Mouse (Mus musculus): ENCODE data around the gene Casp6. TPM values are rescaled to one million over a fixed set of nuclear protein-coding genes. Genes with fewer than 3 reads are reported as not detected.

The Casp6 gene
- polyA plus RNA-seq (2014; fragmentation: Nextera tagmentation; extraction: Ambion mirVana) = 25.0 and 25.3 TPM in 2 replicates

DNA sequence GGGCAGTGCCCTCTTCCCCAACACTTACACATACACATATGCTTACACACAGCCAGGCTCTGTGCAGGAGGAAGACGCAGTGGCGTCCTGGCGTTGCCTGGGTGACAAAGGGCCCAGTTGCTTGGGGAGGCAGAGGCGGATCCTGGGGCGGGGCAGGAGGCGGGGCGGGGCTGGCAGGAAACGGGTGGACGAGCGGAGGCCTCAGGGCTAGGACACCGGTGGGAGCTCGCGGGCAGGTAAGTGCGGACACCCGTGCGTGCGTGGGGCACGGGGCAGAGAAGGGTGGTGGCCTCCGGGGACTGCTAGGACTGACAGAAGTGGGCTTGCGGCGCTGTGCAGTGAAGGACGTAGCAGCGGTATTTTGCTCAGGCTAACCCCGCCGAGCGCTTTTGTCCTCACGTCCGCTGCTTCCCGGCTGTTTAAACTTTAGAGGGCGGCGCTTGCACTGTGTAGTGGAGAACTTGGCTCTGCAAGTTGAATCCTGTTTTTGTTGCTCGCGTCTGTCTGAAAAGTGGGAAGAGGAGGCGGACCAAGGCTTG is at the start of gene Casp6:
Gene Casp6 (plus strand): TSS at position 155 of the 539 bp plus-strand sequence.
- no peak within 1 kb of the TSS for H3K27ac ChIP-seq
- WGBS = 0% methylated on average over 34 of the region's 34 CpGs

DNA sequence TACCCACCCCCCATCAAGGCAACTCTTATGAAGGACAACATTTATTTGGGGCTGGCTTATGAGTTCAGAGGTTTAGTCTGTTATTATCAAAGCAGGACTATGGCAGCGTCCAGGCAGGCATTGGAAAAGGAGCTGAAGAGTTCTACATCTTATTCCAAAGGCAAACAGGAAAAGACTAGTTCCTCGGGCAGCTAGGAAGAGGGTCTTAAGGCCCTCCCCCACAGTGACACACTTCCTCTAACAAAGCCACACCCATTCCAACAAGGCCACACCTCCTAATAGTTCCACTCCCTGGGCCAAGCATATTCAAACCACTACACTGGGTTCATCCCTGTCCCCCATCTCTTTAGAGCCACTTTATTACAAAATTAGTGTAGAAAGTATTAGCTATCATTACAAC is 38.6 kb upstream of the Casp6 start:
- H3K9me3 ChIP-seq (ENCODE audit: control insufficient read depth, low read length) = no peaks in the 10 kb centered on the region
- no peak for ATAC-seq (ENCODE audit: low FRiP score)
- H3K4me2 ChIP-seq (replicated peaks) = no peak overlapping the region
- H3K4me1 ChIP-seq (replicated peaks; ENCODE audit: control insufficient read depth, insufficient read depth, low read length) = no peaks in the 10 kb centered on the region
- no peak for DNase-seq (ENCODE audit: low spot score)
- H3K27me3 ChIP-seq (ENCODE audit: control insufficient read depth, insufficient read depth, low read length) = no peaks in the 10 kb centered on the region
- no peaks in the 10 kb centered on the region for H3K36me3 ChIP-seq (replicated peaks; ENCODE audit: control insufficient read depth, insufficient read depth)
- no peak overlapping the region for H3K9ac ChIP-seq
- no peak overlapping the region for H3K4me3 ChIP-seq (replicated peaks; ENCODE audit: low read length)
- no peak overlapping the region for H3K27ac ChIP-seq
- WGBS = 72% methylated on average over 2 of the region's 2 CpGs

More for the DNA sequence above, at the start of gene Casp6:
- no peaks in the 10 kb centered on the region for H3K27me3 ChIP-seq (ENCODE audit: control insufficient read depth, insufficient read depth, low read length)
- H3K4me3 ChIP-seq (replicated peaks; ENCODE audit: low read length) = peak within 1 kb of the TSS; percentile 49
- peak within 1 kb of the TSS; percentile 57 for H3K9ac ChIP-seq
- no peaks in the 10 kb centered on the region for H3K36me3 ChIP-seq (replicated peaks; ENCODE audit: control insufficient read depth, insufficient read depth)
- peak within 1 kb of the TSS; percentile 67 for H3K4me2 ChIP-seq (replicated peaks)
- H3K4me1 ChIP-seq (replicated peaks; ENCODE audit: control insufficient read depth, insufficient read depth, low read length) = peaks cover 13% of the 10 kb centered on the region; the same call in 1 of the 2 replicates
- H3K9me3 ChIP-seq (ENCODE audit: control insufficient read depth, low read length) = no peaks in the 10 kb centered on the region
- DNase-seq (ENCODE audit: low spot score) (peak; percentile 50), ATAC-seq (ENCODE audit: low FRiP score) (peak; percentile 90)

DNA sequence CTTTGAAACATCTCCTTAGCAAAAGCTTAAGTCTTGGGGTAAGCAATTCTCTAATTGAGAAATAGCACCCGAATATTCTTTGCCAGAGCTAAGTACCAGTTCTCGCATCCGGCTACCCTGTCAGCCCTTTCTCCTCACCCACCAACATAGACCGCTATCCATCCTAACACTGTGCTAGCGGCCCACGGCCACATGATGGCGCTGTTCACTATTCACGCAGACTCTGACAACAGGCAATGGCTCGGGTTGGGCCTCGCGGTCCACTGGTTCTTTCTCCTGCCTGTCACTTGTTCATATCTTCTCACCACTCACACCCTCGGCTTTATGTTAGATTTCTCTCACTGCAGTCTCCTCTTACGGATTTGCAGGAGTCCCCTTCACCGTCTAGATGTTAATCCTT is 37.5 kb upstream of the Casp6 start:
- no peaks in the 10 kb centered on the region for H3K4me1 ChIP-seq (replicated peaks; ENCODE audit: control insufficient read depth, insufficient read depth, low read length)
- no peak overlapping the region for H3K4me2 ChIP-seq (replicated peaks)
- H3K27me3 ChIP-seq (ENCODE audit: control insufficient read depth, insufficient read depth, low read length) = no peaks in the 10 kb centered on the region
- no peak overlapping the region for H3K9ac ChIP-seq
- WGBS = 53% methylated on average over 14 of the region's 14 CpGs
- DNase-seq (ENCODE audit: low spot score) (no peak), ATAC-seq (ENCODE audit: low FRiP score) (no peak)
- H3K27ac ChIP-seq = no peak overlapping the region
- no peaks in the 10 kb centered on the region for H3K36me3 ChIP-seq (replicated peaks; ENCODE audit: control insufficient read depth, insufficient read depth)
- no peaks in the 10 kb centered on the region for H3K9me3 ChIP-seq (ENCODE audit: control insufficient read depth, low read length)
- H3K4me3 ChIP-seq (replicated peaks; ENCODE audit: low read length) = no peak overlapping the region

DNA sequence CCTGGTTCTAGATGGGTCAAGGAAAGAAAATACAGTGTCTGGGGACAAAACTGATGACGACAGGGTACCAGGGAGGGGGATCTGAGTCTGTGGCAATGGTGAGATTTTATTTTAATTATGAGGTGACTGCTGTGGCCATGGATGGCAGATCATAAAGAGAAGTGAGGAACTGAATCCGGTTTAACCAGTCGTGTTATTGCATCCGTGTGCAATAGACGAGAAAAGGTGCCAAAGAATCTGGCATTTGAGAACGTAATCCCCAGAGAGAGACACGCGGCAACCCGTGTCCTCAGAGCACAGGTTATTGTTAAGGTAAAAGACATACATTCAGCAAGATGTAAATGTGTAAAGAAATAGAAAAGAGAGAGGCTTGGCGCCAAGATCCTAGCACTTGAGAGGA is 23.9 kb upstream of the Casp6 start:
- no peak overlapping the region for H3K27ac ChIP-seq
- H3K9ac ChIP-seq = no peak overlapping the region
- H3K4me1 ChIP-seq (replicated peaks; ENCODE audit: control insufficient read depth, insufficient read depth, low read length) = peaks cover 13% of the 10 kb centered on the region
- no peak overlapping the region for H3K4me2 ChIP-seq (replicated peaks)
- ATAC-seq (ENCODE audit: low FRiP score) = no peak
- H3K36me3 ChIP-seq (replicated peaks; ENCODE audit: control insufficient read depth, insufficient read depth) = no peaks in the 10 kb centered on the region
- 96% methylated on average over 10 of the region's 10 CpGs for WGBS
- no peak for DNase-seq (ENCODE audit: low spot score)
- H3K9me3 ChIP-seq (ENCODE audit: control insufficient read depth, low read length) = no peaks in the 10 kb centered on the region
- H3K4me3 ChIP-seq (replicated peaks; ENCODE audit: low read length) = no peak overlapping the region
- no peaks in the 10 kb centered on the region for H3K27me3 ChIP-seq (ENCODE audit: control insufficient read depth, insufficient read depth, low read length)

DNA sequence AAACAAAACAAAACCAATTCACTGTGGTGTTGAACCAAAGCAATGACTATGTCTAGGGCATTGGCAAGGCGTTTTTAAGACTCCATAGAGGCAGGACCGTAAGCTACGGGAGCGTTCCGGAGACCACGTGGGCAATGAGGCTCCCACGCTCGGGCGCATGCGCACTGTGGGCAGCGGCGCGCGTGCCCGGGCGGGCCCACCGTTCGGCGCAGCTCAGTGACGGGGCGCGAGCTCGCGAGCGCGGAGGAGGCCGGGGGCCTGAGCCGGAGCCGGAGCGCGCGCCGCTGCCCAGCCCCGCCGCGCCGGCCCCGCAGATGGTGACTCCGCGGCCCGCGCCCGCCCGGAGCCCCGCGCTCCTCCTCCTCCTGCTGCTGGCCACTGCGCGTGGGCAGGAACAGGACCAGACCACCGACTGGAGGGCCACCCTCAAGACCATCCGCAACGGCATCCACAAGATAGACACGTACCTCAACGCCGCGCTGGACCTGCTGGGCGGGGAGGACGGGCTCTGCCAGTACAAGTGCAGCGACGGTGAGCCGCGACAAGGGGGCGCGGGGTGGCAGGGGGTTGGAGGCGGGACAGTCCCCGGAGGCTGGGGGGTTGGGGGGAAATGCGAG is 22.7 kb upstream of the Casp6 start, which contains the start of gene Pla2g12a:
Gene Pla2g12a (plus strand): TSS at position 202 of the 617 bp plus-strand sequence.
- H3K9ac ChIP-seq = peak within 1 kb of the TSS; percentile 82
- H3K27ac ChIP-seq = peak within 1 kb of the TSS; percentile 88
- DNase-seq (ENCODE audit: low spot score) (peak; percentile 97), ATAC-seq (ENCODE audit: low FRiP score) (peak; percentile 95)
- H3K4me2 ChIP-seq (replicated peaks) = peak within 1 kb of the TSS; percentile 90
- under 1% methylated on average over 63 of the region's 66 CpGs for WGBS
- no peaks in the 10 kb centered on the region for H3K36me3 ChIP-seq (replicated peaks; ENCODE audit: control insufficient read depth, insufficient read depth)
- peak within 1 kb of the TSS; percentile 70 for H3K4me3 ChIP-seq (replicated peaks; ENCODE audit: low read length)
- no peaks in the 10 kb centered on the region for H3K27me3 ChIP-seq (ENCODE audit: control insufficient read depth, insufficient read depth, low read length)
- no peaks in the 10 kb centered on the region for H3K9me3 ChIP-seq (ENCODE audit: control insufficient read depth, low read length)
- peaks cover 13% of the 10 kb centered on the region for H3K4me1 ChIP-seq (replicated peaks; ENCODE audit: control insufficient read depth, insufficient read depth, low read length)

DNA sequence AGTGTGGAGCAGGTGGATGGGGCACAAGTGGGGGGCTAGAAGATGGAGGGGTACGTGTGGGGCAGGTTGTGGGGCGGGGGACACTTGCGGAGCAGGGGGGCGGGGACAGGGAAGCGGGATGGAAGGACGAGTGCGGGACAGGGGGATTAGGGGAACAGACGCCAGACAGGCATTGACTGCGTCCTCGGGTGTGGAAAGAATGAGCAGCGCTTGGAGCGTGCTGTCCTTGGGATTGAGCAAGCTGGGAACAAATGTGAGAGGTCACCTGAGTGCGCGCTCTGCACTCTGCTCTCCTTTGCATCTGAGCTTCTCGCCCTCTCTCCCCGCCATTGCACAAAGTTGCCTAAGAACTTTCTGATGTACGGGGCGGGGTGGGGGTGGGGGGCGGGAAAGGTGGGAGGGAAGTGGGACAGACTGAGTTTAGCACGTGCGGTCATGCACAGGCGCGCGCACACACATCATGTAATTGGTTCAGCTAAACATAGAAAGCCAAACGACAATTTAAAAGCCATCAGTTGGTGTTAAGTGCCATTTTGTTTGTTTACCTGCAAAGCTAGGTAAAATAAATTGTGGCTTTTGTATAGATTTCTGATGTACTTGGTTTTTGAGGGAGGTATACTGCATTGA is 22.0 kb upstream of the Casp6 start:
- H3K27me3 ChIP-seq (ENCODE audit: control insufficient read depth, insufficient read depth, low read length) = no peaks in the 10 kb centered on the region
- H3K9me3 ChIP-seq (ENCODE audit: control insufficient read depth, low read length) = no peaks in the 10 kb centered on the region
- 1% methylated on average over 25 of the region's 25 CpGs for WGBS
- peak overlapping the region; percentile 88 for H3K27ac ChIP-seq
- ATAC-seq (ENCODE audit: low FRiP score) = peak; percentile 37; the same call in 1 of the 2 replicates
- H3K4me2 ChIP-seq (replicated peaks) = peak overlapping the region; percentile 90
- peak overlapping the region; percentile 70 for H3K4me3 ChIP-seq (replicated peaks; ENCODE audit: low read length)
- H3K36me3 ChIP-seq (replicated peaks; ENCODE audit: control insufficient read depth, insufficient read depth) = no peaks in the 10 kb centered on the region
- H3K9ac ChIP-seq = peak overlapping the region; percentile 82
- DNase-seq (ENCODE audit: low spot score) = peak; percentile 41
- H3K4me1 ChIP-seq (replicated peaks; ENCODE audit: control insufficient read depth, insufficient read depth, low read length) = peaks cover 13% of the 10 kb centered on the region

DNA sequence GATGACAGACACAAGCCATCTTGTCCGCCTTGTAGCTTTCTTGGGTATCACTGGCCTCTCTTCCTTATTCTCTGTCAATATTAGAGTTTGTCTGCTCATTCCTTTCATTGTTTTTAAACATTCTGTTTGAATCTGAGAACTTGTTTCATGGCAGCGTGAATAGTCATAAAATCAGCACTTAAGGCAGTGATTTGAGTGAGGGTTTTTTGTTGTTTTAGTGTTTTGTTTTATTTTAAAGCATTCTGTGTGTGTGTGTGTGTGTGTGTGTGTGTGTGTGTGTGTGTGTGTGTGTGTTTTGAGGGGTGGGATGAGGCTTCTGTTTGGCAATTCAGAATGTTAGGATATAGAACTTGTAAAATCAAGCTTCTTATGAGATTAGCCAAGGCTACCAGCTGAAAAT is 21.3 kb upstream of the Casp6 start:
- Histone ChIP-seq H3K27me3 (ENCODE audit: control insufficient read depth, insufficient read depth, low read length) (no peaks in the 10 kb centered on the region), H3K36me3 (replicated peaks; ENCODE audit: control insufficient read depth, insufficient read depth) (no peaks in the 10 kb centered on the region), H3K4me1 (replicated peaks; ENCODE audit: control insufficient read depth, insufficient read depth, low read length) (peaks cover 13% of the 10 kb centered on the region), H3K9me3 (ENCODE audit: control insufficient read depth, low read length) (no peaks in the 10 kb centered on the region), H3K4me3 (replicated peaks; ENCODE audit: low read length) (no peak overlapping the region), H3K9ac (no peak overlapping the region; the same call in 1 of the 2 replicates), H3K4me2 (replicated peaks) (peak overlapping the region; percentile 90; the same call in 1 of the 2 replicates), H3K27ac (no peak overlapping the region)
- ATAC-seq (ENCODE audit: low FRiP score) (no peak), DNase-seq (ENCODE audit: low spot score) (no peak)
- WGBS = 71% methylated on average over 2 of the region's 2 CpGs

DNA sequence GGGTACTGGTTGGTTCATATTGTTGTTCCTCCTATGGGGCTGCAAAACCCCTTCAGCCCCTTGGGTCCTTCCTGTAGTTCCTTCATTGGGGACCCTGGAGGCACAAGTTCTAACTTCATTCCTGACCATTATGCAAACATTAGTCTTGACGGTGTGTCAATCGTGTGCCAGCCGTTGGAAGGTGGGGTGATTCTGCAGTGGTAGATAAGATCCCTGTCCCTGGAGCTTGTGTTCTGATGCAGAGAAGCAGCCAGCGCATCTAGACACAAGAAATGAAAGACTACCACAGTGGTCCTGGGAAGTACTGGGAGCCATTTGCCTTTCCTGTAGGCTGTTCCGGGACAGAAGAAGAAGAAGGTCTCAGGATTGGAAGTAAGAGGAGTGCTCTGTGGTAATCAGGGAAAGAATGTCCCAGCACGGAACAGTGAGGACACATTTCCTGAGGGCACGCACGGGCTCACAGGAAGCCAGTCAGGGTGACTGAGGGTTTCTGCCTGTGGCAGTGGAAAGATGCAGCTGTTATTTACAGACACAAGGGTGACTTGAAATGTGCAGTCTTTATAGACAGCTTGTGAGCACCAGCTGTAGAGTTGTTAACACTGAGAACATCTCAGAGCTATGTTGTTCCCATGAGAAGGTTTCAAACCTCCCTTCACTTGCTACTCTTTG is 20.2 kb upstream of the Casp6 start:
- ATAC-seq (ENCODE audit: low FRiP score) = no peak
- H3K4me3 ChIP-seq (replicated peaks; ENCODE audit: low read length) = no peak overlapping the region
- no peaks in the 10 kb centered on the region for H3K36me3 ChIP-seq (replicated peaks; ENCODE audit: control insufficient read depth, insufficient read depth)
- no peak overlapping the region for H3K4me2 ChIP-seq (replicated peaks)
- no peak overlapping the region for H3K9ac ChIP-seq
- H3K9me3 ChIP-seq (ENCODE audit: control insufficient read depth, low read length) = no peaks in the 10 kb centered on the region
- no peak for DNase-seq (ENCODE audit: low spot score)
- H3K4me1 ChIP-seq (replicated peaks; ENCODE audit: control insufficient read depth, insufficient read depth, low read length) = peaks cover 13% of the 10 kb centered on the region
- no peak overlapping the region for H3K27ac ChIP-seq
- 85% methylated on average over 8 of the region's 8 CpGs for WGBS
- no peaks in the 10 kb centered on the region for H3K27me3 ChIP-seq (ENCODE audit: control insufficient read depth, insufficient read depth, low read length)

DNA sequence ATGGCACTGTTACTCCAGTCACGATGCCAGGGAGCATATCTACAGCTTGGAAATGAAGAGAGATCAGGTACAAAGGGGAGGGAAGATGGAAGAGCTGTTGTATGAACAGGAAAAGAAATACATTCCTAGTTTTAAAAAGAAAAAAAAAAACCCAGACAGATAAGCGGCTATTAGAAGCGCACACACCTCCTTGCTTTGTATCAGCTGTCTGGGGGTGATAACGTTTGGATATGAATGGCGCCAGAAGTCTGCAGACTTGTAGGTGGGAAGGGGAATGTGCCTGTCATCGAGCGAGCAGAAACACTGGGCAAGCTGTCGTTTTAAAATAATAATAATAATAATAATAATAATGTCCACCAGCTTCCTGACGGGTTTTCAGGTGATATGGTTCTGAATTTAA is 15.6 kb upstream of the Casp6 start:
- 90% methylated on average over 9 of the region's 9 CpGs for WGBS
- no peak overlapping the region for H3K27ac ChIP-seq
- no peak overlapping the region for H3K4me2 ChIP-seq (replicated peaks)
- no peak overlapping the region for H3K9ac ChIP-seq
- peaks cover 6% of the 10 kb centered on the region; the same call in 1 of the 2 replicates for H3K36me3 ChIP-seq (replicated peaks; ENCODE audit: control insufficient read depth, insufficient read depth)
- no peaks in the 10 kb centered on the region for H3K27me3 ChIP-seq (ENCODE audit: control insufficient read depth, insufficient read depth, low read length)
- H3K4me3 ChIP-seq (replicated peaks; ENCODE audit: low read length) = no peak overlapping the region
- H3K9me3 ChIP-seq (ENCODE audit: control insufficient read depth, low read length) = no peaks in the 10 kb centered on the region
- ATAC-seq (ENCODE audit: low FRiP score) (no peak), DNase-seq (ENCODE audit: low spot score) (no peak)
- no peaks in the 10 kb centered on the region for H3K4me1 ChIP-seq (replicated peaks; ENCODE audit: control insufficient read depth, insufficient read depth, low read length)

Measured in hindbrain, embryonic 14.5 days (tissue).